Mouse (Mus musculus) C2C12 (cell line): ENCODE data around the gene Mzf1.

ENCODE experiments used
- CEBPB ChIP-seq: IDR thresholded peaks from one replicate; pipeline ENCODE4 v1.6.1; 2011; ENCODE audit warnings: low read depth, mild to moderate bottlenecking, control low read depth, moderate library complexity
- CTCF ChIP-seq: IDR thresholded peaks from one replicate; pipeline ENCODE4 v1.5.1; 2011; ENCODE audit not compliant: control insufficient read depth, insufficient read depth, insufficient read length
- MAX ChIP-seq: IDR thresholded peaks from one replicate; pipeline ENCODE4 v1.6.1; 2011; ENCODE audit warnings: mild to moderate bottlenecking, control low read depth
- MYOD1 ChIP-seq: IDR thresholded peaks from one replicate; pipeline ENCODE4 v1.6.1; 2011; ENCODE audit warnings: low read depth; ENCODE audit not compliant: control insufficient read depth, insufficient read length
- USF1 ChIP-seq: IDR thresholded peaks from one replicate; pipeline ENCODE4 v1.6.1; 2011; ENCODE audit warnings: low read depth, mild to moderate bottlenecking, control low read depth, moderate library complexity

- TF ChIP-seq MAX (no peak), CTCF (no peak), CEBPB (no peak), USF1 (no peak), MYOD1 (no peak)
Observed at GRCm38 (mm10) chr7:13044254-13044625, 10.3 kb downstream of the Mzf1 start.
